Mouse (Mus musculus) gastrocnemius, postnatal 4 days (tissue): Measurements from ENCODE around the gene Slc10a3. TPM values are rescaled to one million over a fixed set of nuclear protein-coding genes. Genes with fewer than 3 reads are reported as not detected.
A peak's percentile ranks its signal among the peaks of the same experiment; 100 is the strongest.
"Not testable (repeated sequence)": the region's sequence is repeated elsewhere in the genome, so short reads cannot be mapped to it uniquely, and the experiment has no call there.

Experiments
- DNase-seq, 2 experiments: peaks; one replicate each; pipeline ENCODE4 v3.0.0; 2021 to 2022; ENCODE audit warnings: low spot score in 2 of 2, mixed read lengths in 2 of 2
- long read RNA-seq, 2 experiments: library from polyadenylated mRNA; stranded (forward); transcript quantifications; one replicate each; pipeline ENCODE4 v2.0.0; 2021
- total RNA-seq, 2 experiments: library from RNA; stranded (reverse); gene quantifications; 2 replicates each; pipeline ENCODE4 v1.2.3; 2021

Slc10a3 gene
- total RNA-seq: 1 to 10 TPM; 5.5 to 6.7 TPM
- long read RNA-seq, experiment 1, transcript Slc10a3-201 (3 exons, 2,023 nt): major isoform, 6 of 9 reads
- long read RNA-seq, experiment 1, partial matches to known transcripts: 0 of 9 reads
- long read RNA-seq, experiment 1, other reads (novel, unspliced or antisense): 0 of 9 reads
- long read RNA-seq, experiment 2, transcript Slc10a3-201 (3 exons, 2,023 nt): major isoform, 7 of 7 reads
- long read RNA-seq, experiment 2, partial matches to known transcripts: 0 of 7 reads
- long read RNA-seq, experiment 2, other reads (novel, unspliced or antisense): 0 of 7 reads

GRCm38 (mm10) chrX:74372888-74373549, at the start of gene Slc10a3, which contains the start of gene Ubl4a:
Gene Slc10a3, minus strand, starts transcription at chrX:74373349.
Gene Ubl4a, minus strand, starts transcription at chrX:74373218.
- DNase-seq: peak; percentile 62 to 78

GRCm38 (mm10) chrX:74413377-74413776, 40.2 kb upstream of the Slc10a3 start:
- peak; percentile 35 to 45 for DNase-seq

GRCm38 (mm10) chrX:74408340-74408739, 35.2 kb upstream of the Slc10a3 start:
- no peak for DNase-seq

GRCm38 (mm10) chrX:74400136-74400535, 27.0 kb upstream of the Slc10a3 start:
- DNase-seq: no peak

GRCm38 (mm10) chrX:74392535-74393443, 19.6 kb upstream of the Slc10a3 start, which contains the start of the genes Fam3a and Ikbkg:
Gene Fam3a, minus strand, starts transcription at chrX:74393272.
Gene Ikbkg, plus strand, starts transcription at chrX:74393290.
- peak; percentile 61 to 72 for DNase-seq

GRCm38 (mm10) chrX:74388153-74388552, 15.0 kb upstream of the Slc10a3 start:
- DNase-seq: no peak

- DNase-seq: no peak
These were observed 11.3 kb upstream of the Slc10a3 start for GRCm38 (mm10) chrX:74384451-74384850.

- peak; percentile 55 to 66 for DNase-seq
These were observed 4.8 kb downstream of the Slc10a3 start for GRCm38 (mm10) chrX:74368209-74368909.

- DNase-seq: no peak
These were observed 5.6 kb downstream of the Slc10a3 start for GRCm38 (mm10) chrX:74367512-74367911.

- DNase-seq: no peak
These were observed 14.0 kb downstream of the Slc10a3 start for GRCm38 (mm10) chrX:74359171-74359570.

- DNase-seq: not testable (repeated sequence)
These were observed 16.1 kb downstream of the Slc10a3 start for GRCm38 (mm10) chrX:74357069-74357468.

GRCm38 (mm10) chrX:74353467-74353770, 19.7 kb downstream of the Slc10a3 start, which contains the start of gene Lage3:
Gene Lage3, minus strand, starts transcription at chrX:74353618.
- DNase-seq: peak; percentile 53 to 77

GRCm38 (mm10) chrX:74352645-74353466, 20.3 kb downstream of the Slc10a3 start:
- no peak for DNase-seq

GRCm38 (mm10) chrX:74330166-74330930, 42.8 kb downstream of the Slc10a3 start:
- no peak for DNase-seq

GRCm38 (mm10) chrX:74329215-74329671, 43.9 kb downstream of the Slc10a3 start:
- DNase-seq: no peak

GRCm38 (mm10) chrX:74328725-74329161, 44.4 kb downstream of the Slc10a3 start, which contains the start of gene Plxna3:
Gene Plxna3, plus strand, starts transcription at chrX:74329066.
- peak; percentile 50 to 71 for DNase-seq
